Mouse (Mus musculus): ENCODE results near the gene Exoc6. TPM values are rescaled to one million over a fixed set of nuclear protein-coding genes. Genes with fewer than 3 reads are reported as not detected.
A peak's percentile ranks its signal among the peaks of the same experiment; 100 is the strongest.

Gene Exoc6
- polyA plus RNA-seq, 1 experiment = 14.3 TPM

- H3K27ac ChIP-seq (ENCODE audit: insufficient read depth, low read length) = no peak overlapping the region
- peaks cover 1% of the 10 kb centered on the region for H3K4me1 ChIP-seq (ENCODE audit: control insufficient read depth, insufficient read depth, low read length)
- H3K36me3 ChIP-seq (ENCODE audit: control insufficient read depth, insufficient read depth, low read length, poor library complexity, severe bottlenecking) = no peaks in the 10 kb centered on the region
- TF ChIP-seq POLR2A (IDR thresholded peaks at IDR 0.05; ENCODE audit: insufficient read depth, low read length) = no peak
- no peak for TF ChIP-seq EP300 (IDR thresholded peaks at IDR 0.05; ENCODE audit: insufficient read depth, low read depth, low read length)
- TF ChIP-seq CTCF (IDR thresholded peaks at IDR 0.05; ENCODE audit: low read depth, low read length) = no peak
- no peak overlapping the region for H3K9ac ChIP-seq (ENCODE audit: low read depth, poor library complexity, severe bottlenecking)
- H3K4me3 ChIP-seq (ENCODE audit: low read depth, low read length) = no peak overlapping the region
- H3K9me3 ChIP-seq (replicated peaks; ENCODE audit: control insufficient read depth, insufficient read depth, low read length, poor library complexity, severe bottlenecking) = no peaks in the 10 kb centered on the region
- no peaks in the 10 kb centered on the region for H3K27me3 ChIP-seq (ENCODE audit: control insufficient read depth, insufficient read depth, low read length, poor library complexity, severe bottlenecking)
Measured at GRCm38 (mm10) chr19:37528581-37528980, 21.6 kb upstream of the Exoc6 start.

DNA sequence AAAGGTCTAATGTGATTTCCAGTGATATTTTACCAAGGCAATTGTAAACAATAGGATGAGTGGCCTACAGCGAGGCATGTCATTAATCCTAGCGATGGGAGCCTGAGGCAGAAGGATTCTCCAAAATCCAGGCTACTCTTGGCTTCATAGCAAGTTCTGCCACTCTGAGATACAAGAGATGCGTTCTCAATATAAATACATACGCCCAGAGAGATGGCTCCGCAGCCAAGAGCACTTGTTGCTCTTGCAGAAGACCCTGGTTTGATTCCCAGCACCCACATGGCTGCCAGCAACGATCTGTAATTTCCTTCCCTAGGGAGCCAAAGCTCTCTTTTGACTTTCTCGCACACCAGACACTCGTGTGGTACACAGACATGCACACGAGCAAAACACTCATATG lies 20.9 kb upstream of the Exoc6 start:
- H3K27ac ChIP-seq (ENCODE audit: insufficient read depth, low read length) = no peak overlapping the region
- no peak overlapping the region for H3K9ac ChIP-seq (ENCODE audit: low read depth, poor library complexity, severe bottlenecking)
- no peaks in the 10 kb centered on the region; the same call in 1 of the 2 replicates for H3K27me3 ChIP-seq (ENCODE audit: control insufficient read depth, insufficient read depth, low read length, poor library complexity, severe bottlenecking)
- no peak overlapping the region for H3K4me3 ChIP-seq (ENCODE audit: low read depth, low read length)
- H3K9me3 ChIP-seq (replicated peaks; ENCODE audit: control insufficient read depth, insufficient read depth, low read length, poor library complexity, severe bottlenecking) = no peaks in the 10 kb centered on the region
- peaks cover 1% of the 10 kb centered on the region for H3K4me1 ChIP-seq (ENCODE audit: control insufficient read depth, insufficient read depth, low read length)
- TF ChIP-seq POLR2A (IDR thresholded peaks at IDR 0.05; ENCODE audit: insufficient read depth, low read length) (no peak), EP300 (IDR thresholded peaks at IDR 0.05; ENCODE audit: insufficient read depth, low read depth, low read length) (no peak), CTCF (IDR thresholded peaks at IDR 0.05; ENCODE audit: low read depth, low read length) (no peak)
- no peaks in the 10 kb centered on the region for H3K36me3 ChIP-seq (ENCODE audit: control insufficient read depth, insufficient read depth, low read length, poor library complexity, severe bottlenecking)

- no peak for TF ChIP-seq EP300 (IDR thresholded peaks at IDR 0.05; ENCODE audit: insufficient read depth, low read depth, low read length)
- TF ChIP-seq CTCF (IDR thresholded peaks at IDR 0.05; ENCODE audit: low read depth, low read length) = no peak
- TF ChIP-seq POLR2A (IDR thresholded peaks at IDR 0.05; ENCODE audit: insufficient read depth, low read length) = no peak
- Histone ChIP-seq H3K27me3 (ENCODE audit: control insufficient read depth, insufficient read depth, low read length, poor library complexity, severe bottlenecking) (no peaks in the 10 kb centered on the region; the same call in 1 of the 2 replicates), H3K4me3 (ENCODE audit: low read depth, low read length) (no peak overlapping the region), H3K9ac (ENCODE audit: low read depth, poor library complexity, severe bottlenecking) (no peak overlapping the region), H3K27ac (ENCODE audit: insufficient read depth, low read length) (no peak overlapping the region), H3K36me3 (ENCODE audit: control insufficient read depth, insufficient read depth, low read length, poor library complexity, severe bottlenecking) (no peaks in the 10 kb centered on the region), H3K4me1 (ENCODE audit: control insufficient read depth, insufficient read depth, low read length) (peaks cover 1% of the 10 kb centered on the region), H3K9me3 (replicated peaks; ENCODE audit: control insufficient read depth, insufficient read depth, low read length, poor library complexity, severe bottlenecking) (no peaks in the 10 kb centered on the region)
Measured at GRCm38 (mm10) chr19:37529975-37530515, 20.2 kb upstream of the Exoc6 start.

GRCm38 (mm10) chr19:37530601-37531000 lies 19.6 kb upstream of the Exoc6 start:
- Histone ChIP-seq H3K27me3 (ENCODE audit: control insufficient read depth, insufficient read depth, low read length, poor library complexity, severe bottlenecking) (no peaks in the 10 kb centered on the region; the same call in 1 of the 2 replicates), H3K9me3 (replicated peaks; ENCODE audit: control insufficient read depth, insufficient read depth, low read length, poor library complexity, severe bottlenecking) (no peaks in the 10 kb centered on the region), H3K4me3 (ENCODE audit: low read depth, low read length) (no peak overlapping the region), H3K4me1 (ENCODE audit: control insufficient read depth, insufficient read depth, low read length) (peaks cover 1% of the 10 kb centered on the region), H3K9ac (ENCODE audit: low read depth, poor library complexity, severe bottlenecking) (no peak overlapping the region), H3K36me3 (ENCODE audit: control insufficient read depth, insufficient read depth, low read length, poor library complexity, severe bottlenecking) (no peaks in the 10 kb centered on the region), H3K27ac (ENCODE audit: insufficient read depth, low read length) (no peak overlapping the region)
- no peak for TF ChIP-seq CTCF (IDR thresholded peaks at IDR 0.05; ENCODE audit: low read depth, low read length)
- no peak for TF ChIP-seq POLR2A (IDR thresholded peaks at IDR 0.05; ENCODE audit: insufficient read depth, low read length)
- no peak for TF ChIP-seq EP300 (IDR thresholded peaks at IDR 0.05; ENCODE audit: insufficient read depth, low read depth, low read length)

DNA sequence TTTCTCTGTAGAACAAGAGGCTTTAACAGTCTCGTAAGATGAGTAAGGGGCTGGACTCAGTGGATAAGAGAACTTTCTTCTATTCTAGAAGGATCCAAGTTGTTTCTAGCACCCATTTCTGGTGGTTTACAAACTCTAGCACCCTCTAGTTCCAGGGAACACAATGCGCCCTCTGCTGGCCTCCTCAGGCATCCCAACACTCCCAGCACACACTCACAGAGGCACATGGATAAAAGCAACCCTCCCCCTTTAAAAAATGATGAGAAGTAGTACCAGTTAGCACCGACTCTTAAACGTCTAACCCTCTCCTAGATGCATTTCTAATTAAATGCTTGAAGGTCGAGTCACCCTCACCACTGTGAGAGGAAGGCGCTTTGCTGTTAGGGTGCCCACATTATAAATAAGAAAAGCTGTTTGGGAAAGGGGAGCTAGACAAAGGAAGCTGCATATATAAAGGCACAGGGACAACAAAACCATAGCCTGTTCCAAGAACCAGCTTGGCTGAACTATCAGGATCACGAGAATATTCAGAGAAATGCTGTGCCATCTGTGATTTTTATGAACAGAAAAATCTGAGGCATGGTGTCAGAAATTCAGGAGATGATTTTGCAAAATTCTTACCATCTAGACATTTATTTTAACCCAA lies 18.9 kb upstream of the Exoc6 start:
- Histone ChIP-seq H3K36me3 (ENCODE audit: control insufficient read depth, insufficient read depth, low read length, poor library complexity, severe bottlenecking) (no peaks in the 10 kb centered on the region), H3K4me1 (ENCODE audit: control insufficient read depth, insufficient read depth, low read length) (peaks cover 1% of the 10 kb centered on the region), H3K9ac (ENCODE audit: low read depth, poor library complexity, severe bottlenecking) (no peak overlapping the region), H3K27ac (ENCODE audit: insufficient read depth, low read length) (no peak overlapping the region), H3K9me3 (replicated peaks; ENCODE audit: control insufficient read depth, insufficient read depth, low read length, poor library complexity, severe bottlenecking) (no peaks in the 10 kb centered on the region), H3K27me3 (ENCODE audit: control insufficient read depth, insufficient read depth, low read length, poor library complexity, severe bottlenecking) (no peaks in the 10 kb centered on the region; the same call in 1 of the 2 replicates), H3K4me3 (ENCODE audit: low read depth, low read length) (no peak overlapping the region)
- TF ChIP-seq EP300 (IDR thresholded peaks at IDR 0.05; ENCODE audit: insufficient read depth, low read depth, low read length) (no peak), POLR2A (IDR thresholded peaks at IDR 0.05; ENCODE audit: insufficient read depth, low read length) (no peak), CTCF (IDR thresholded peaks at IDR 0.05; ENCODE audit: low read depth, low read length) (peak; percentile 89)

DNA sequence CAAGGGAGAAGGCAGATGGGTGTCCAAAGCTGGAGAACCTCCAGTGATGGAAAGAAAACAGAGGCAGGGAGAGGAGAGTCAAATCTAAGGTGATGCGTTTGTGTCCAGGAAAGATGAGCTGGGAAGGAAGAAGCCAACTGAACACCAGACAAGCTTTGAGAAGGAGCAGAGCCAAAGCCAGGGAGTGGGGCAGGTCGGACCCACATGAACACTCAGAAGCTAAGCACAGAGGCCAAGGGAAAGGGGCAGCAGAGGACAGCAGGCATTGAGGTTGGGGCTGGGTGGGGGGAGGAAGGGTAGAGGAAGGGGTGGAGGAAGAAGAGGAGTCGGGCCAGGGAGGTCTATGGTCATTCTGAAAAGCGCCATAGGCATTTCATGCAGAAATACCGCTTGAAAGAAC lies 17.0 kb upstream of the Exoc6 start:
- Histone ChIP-seq H3K9ac (ENCODE audit: low read depth, poor library complexity, severe bottlenecking) (no peak overlapping the region), H3K27ac (ENCODE audit: insufficient read depth, low read length) (no peak overlapping the region), H3K4me3 (ENCODE audit: low read depth, low read length) (no peak overlapping the region), H3K27me3 (ENCODE audit: control insufficient read depth, insufficient read depth, low read length, poor library complexity, severe bottlenecking) (no peaks in the 10 kb centered on the region; the same call in 1 of the 2 replicates), H3K9me3 (replicated peaks; ENCODE audit: control insufficient read depth, insufficient read depth, low read length, poor library complexity, severe bottlenecking) (no peaks in the 10 kb centered on the region), H3K4me1 (ENCODE audit: control insufficient read depth, insufficient read depth, low read length) (no peaks in the 10 kb centered on the region), H3K36me3 (ENCODE audit: control insufficient read depth, insufficient read depth, low read length, poor library complexity, severe bottlenecking) (no peaks in the 10 kb centered on the region)
- TF ChIP-seq EP300 (IDR thresholded peaks at IDR 0.05; ENCODE audit: insufficient read depth, low read depth, low read length) (no peak), CTCF (IDR thresholded peaks at IDR 0.05; ENCODE audit: low read depth, low read length) (no peak), POLR2A (IDR thresholded peaks at IDR 0.05; ENCODE audit: insufficient read depth, low read length) (no peak)
